Mouse (Mus musculus): Measurements from ENCODE around the gene Timp3. TPM values are rescaled to one million over a fixed set of nuclear protein-coding genes. Genes with fewer than 3 reads are reported as not detected.

Timp3 gene
- polyA plus RNA-seq, 1 experiment from 2014 or later = 51.2 TPM

DNA sequence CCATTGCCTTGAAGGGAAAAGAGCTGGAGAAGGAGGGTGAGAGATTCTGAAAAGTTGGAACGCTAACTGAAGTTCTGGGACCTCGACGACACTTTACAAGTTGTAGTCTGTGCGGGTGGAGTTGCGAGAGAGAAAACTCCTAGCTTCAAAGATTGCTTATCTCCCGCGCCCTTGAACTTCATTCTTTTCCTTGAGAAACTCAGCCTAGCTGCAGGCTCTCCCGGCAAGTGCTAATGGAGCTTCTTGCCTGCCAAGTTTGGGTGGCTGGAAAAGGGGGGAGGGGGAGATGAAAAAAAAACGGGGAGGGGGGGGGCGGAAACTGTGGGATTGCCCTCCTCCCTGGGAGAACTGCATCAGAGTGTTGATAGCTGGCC, 932 bp downstream of the Timp3 start:
- Histone ChIP-seq H3K9me3 (no peaks in the 10 kb centered on the region), H3K9ac (peak overlapping the region; percentile 77), H3K27me3 (peaks cover 35% of the 10 kb centered on the region), H3K36me3 (no peaks in the 10 kb centered on the region), H3K4me1 (replicated peaks) (peaks cover 42% of the 10 kb centered on the region), H3K27ac (replicated peaks) (peak overlapping the region; percentile 46; the same call in 1 of the 2 replicates), H3K4me2 (peak overlapping the region; percentile 85), H3K4me3 (peak overlapping the region; percentile 51)
- 3% methylated on average over 10 of the region's 10 CpGs for WGBS
- ATAC-seq (ENCODE audit: low read depth) = no peak

DNA sequence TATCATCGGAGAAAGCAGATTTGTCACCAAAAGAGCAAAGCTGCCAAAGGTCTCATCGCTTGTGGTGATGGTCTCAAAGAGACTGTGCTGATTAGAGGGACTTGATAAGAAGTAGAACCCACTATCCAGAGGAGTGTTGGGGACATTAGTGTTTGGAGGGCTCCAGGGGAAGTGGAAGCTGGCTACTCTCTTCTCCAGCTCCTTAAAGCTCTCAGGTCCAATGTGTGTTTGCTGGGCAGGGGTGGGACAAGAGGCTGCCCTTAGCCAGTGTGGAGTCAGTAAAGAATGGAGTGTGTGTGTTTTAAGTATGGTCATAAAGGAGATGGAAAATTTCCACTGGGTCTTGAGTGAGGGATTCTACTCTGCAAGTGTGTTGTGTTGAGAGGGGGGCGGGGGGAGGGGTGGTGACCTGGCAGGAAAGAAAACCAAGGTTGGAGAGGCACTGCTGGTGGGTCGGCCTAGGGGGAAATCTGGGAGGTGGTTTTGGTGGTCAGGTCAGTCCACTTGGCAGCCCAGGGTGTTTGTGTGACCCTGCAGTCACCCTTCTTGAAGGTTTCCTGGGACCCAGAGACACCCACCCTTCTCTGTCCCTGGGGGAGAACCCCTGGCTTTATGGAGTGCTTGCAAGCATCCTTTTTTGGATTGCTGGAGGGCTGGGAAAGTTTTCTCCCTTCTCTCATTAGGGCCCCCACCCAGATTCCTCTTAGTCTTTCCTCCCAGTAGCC, 1.6 kb downstream of the Timp3 start:
- Histone ChIP-seq H3K27me3 (peaks cover 35% of the 10 kb centered on the region), H3K9me3 (no peaks in the 10 kb centered on the region), H3K9ac (peak overlapping the region; percentile 77), H3K4me3 (peak overlapping the region; percentile 51), H3K27ac (replicated peaks) (peak overlapping the region; percentile 54; the same call in 1 of the 2 replicates), H3K36me3 (no peaks in the 10 kb centered on the region), H3K4me1 (replicated peaks) (peaks cover 39% of the 10 kb centered on the region), H3K4me2 (peak overlapping the region; percentile 85)
- WGBS = 18% methylated on average over 4 of the region's 4 CpGs
- no peak for ATAC-seq (ENCODE audit: low read depth)

DNA sequence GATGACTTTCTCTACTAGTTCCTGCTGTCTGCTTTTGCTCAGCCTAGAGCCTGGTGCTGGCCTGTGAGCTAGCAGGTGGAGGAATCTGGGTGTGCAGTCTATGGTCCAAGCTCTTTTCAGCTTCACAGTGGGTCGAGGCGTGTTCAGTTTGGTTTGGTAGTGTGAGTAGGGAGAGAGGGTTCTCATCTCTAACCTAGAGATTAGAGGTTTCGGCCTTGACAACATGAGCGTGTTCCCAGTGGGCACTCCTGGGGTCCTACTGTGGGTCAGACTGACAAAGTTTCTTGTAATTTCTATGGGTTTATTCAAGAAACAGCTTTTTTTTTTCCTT, 2.1 kb downstream of the Timp3 start:
- Histone ChIP-seq H3K9ac (peak overlapping the region; percentile 77), H3K36me3 (no peaks in the 10 kb centered on the region), H3K27me3 (peaks cover 32% of the 10 kb centered on the region), H3K4me3 (peak overlapping the region; percentile 51), H3K4me1 (replicated peaks) (peaks cover 39% of the 10 kb centered on the region), H3K4me2 (peak overlapping the region; percentile 85), H3K9me3 (no peaks in the 10 kb centered on the region), H3K27ac (replicated peaks) (peak overlapping the region; percentile 54)
- ATAC-seq (ENCODE audit: low read depth) = no peak; the same call in 1 of the 2 replicates
- 68% methylated on average over 4 of the region's 4 CpGs for WGBS

- 0 out of 2 replicates have a peak, but pooled peaks have one; percentile 17 for ATAC-seq (ENCODE audit: low read depth)
- 22% methylated on average over 8 of the region's 8 CpGs for WGBS
- peaks cover 39% of the 10 kb centered on the region for H3K4me1 ChIP-seq (replicated peaks)
- H3K36me3 ChIP-seq = no peaks in the 10 kb centered on the region
- peak overlapping the region; percentile 54; the same call in 1 of the 2 replicates for H3K27ac ChIP-seq (replicated peaks)
- peak overlapping the region; percentile 51 for H3K4me3 ChIP-seq
- H3K9ac ChIP-seq = peak overlapping the region; percentile 77
- H3K27me3 ChIP-seq = peaks cover 26% of the 10 kb centered on the region
- no peaks in the 10 kb centered on the region for H3K9me3 ChIP-seq
- peak overlapping the region; percentile 85 for H3K4me2 ChIP-seq
These were observed 2.8 kb downstream of the Timp3 start for GRCm38 (mm10) chr10:86302761-86303494.

DNA sequence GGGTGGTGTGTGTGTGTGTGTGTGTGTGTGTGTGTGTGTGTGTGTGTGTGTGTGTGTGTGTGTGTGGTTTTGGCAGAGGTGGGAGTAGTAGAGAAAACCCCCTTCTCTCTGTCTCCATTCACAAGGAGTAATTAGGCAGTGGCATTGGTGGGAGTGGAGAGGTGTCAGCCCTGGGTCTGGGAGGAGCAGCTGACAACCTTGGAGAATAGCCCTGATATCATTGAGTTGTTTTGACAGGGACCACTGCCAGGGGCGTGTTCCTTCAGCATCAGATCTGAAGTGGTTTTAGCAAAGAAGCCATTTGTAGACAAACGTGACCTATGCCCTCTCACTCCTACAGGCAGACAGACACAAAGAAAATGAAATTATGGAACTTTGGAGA, 3.3 kb downstream of the Timp3 start:
- 58% methylated on average over 2 of the region's 2 CpGs for WGBS
- Histone ChIP-seq H3K36me3 (no peaks in the 10 kb centered on the region), H3K4me3 (peak overlapping the region; percentile 51; the same call in 1 of the 2 replicates), H3K9ac (peak overlapping the region; percentile 45; the same call in 1 of the 2 replicates), H3K4me1 (replicated peaks) (peaks cover 39% of the 10 kb centered on the region), H3K4me2 (peak overlapping the region; percentile 85), H3K27ac (replicated peaks) (no peak overlapping the region), H3K9me3 (no peaks in the 10 kb centered on the region), H3K27me3 (peaks cover 24% of the 10 kb centered on the region)
- ATAC-seq (ENCODE audit: low read depth) = no peak

- WGBS = 4% methylated on average over 2 of the region's 2 CpGs
- Histone ChIP-seq H3K27ac (replicated peaks) (no peak overlapping the region), H3K4me1 (replicated peaks) (peaks cover 39% of the 10 kb centered on the region), H3K4me3 (no peak overlapping the region), H3K36me3 (no peaks in the 10 kb centered on the region), H3K9ac (no peak overlapping the region), H3K27me3 (peaks cover 17% of the 10 kb centered on the region), H3K4me2 (peak overlapping the region; percentile 85), H3K9me3 (no peaks in the 10 kb centered on the region)
- no peak for ATAC-seq (ENCODE audit: low read depth)
These were observed 4.4 kb downstream of the Timp3 start for GRCm38 (mm10) chr10:86304583-86304982.

DNA sequence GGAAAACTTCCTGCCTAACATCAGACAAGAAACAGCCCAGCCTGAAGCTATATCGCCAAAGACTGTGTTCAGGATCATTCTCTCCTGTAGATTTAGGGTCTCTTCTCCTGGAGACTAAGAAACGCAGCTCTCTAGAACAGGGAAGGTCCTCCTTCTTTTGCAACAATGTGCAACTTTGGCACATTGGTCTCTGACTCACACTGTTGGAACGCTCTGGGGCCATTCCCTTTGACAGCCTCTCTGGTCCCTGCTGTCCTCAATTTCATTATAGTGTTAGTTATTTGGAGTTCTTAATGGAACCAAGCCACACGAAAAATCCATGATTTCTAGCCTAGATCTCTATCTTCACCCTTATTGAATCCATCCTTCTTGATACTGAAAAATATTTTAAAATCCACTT, 7.1 kb downstream of the Timp3 start:
- H3K4me1 ChIP-seq (replicated peaks) = peaks cover 21% of the 10 kb centered on the region
- H3K9ac ChIP-seq = no peak overlapping the region
- H3K36me3 ChIP-seq = no peaks in the 10 kb centered on the region
- no peak overlapping the region for H3K27ac ChIP-seq (replicated peaks)
- peaks cover 1% of the 10 kb centered on the region for H3K27me3 ChIP-seq
- H3K4me3 ChIP-seq = no peak overlapping the region
- WGBS = 90% methylated on average over 4 of the region's 4 CpGs
- ATAC-seq (ENCODE audit: low read depth) = no peak
- H3K4me2 ChIP-seq = no peak overlapping the region
- no peaks in the 10 kb centered on the region for H3K9me3 ChIP-seq

DNA sequence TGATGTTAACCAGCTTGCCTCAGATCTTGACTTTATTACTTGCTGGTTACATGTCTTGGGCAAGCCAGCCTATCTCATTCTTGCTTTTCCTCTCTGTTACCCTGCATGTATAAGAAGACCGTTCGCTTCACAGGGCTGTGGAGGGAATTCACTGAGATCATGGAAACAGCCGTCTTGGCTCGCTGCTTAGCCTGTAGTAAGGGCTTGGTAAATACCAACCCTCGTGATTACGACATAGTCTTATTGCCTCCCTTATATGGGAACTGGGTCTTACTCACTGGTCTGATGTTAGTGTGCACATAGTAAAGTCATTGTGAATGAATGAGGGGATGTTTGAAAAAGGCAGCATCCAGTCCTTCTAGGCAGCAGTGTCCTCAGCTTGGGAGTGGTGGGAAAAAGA, 10.4 kb downstream of the Timp3 start:
- Histone ChIP-seq H3K9me3 (no peaks in the 10 kb centered on the region), H3K9ac (no peak overlapping the region), H3K4me1 (replicated peaks) (no peaks in the 10 kb centered on the region), H3K4me2 (no peak overlapping the region), H3K27me3 (no peaks in the 10 kb centered on the region), H3K36me3 (peaks cover 4% of the 10 kb centered on the region; the same call in 1 of the 2 replicates), H3K4me3 (no peak overlapping the region), H3K27ac (replicated peaks) (no peak overlapping the region)
- no peak for ATAC-seq (ENCODE audit: low read depth)
- WGBS = 50% methylated on average over 6 of the region's 6 CpGs

DNA sequence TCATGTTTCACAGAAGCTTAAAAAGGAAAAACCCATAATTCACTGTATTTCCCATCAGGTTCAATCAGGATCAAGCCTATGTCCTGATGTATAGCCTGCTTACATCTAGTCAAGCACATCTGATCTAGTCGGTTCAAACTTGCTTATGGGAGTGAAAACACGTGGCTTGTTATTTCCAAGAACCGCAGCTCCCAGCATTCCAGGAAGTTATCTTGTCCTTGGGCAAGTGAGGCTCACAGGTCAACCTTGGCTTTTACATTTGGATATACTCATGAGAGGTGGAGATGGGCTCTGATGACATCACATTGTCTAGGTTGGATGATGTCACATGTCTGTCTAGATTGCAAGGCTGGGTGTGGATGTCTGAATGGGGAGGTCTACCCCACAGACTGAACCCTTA, 12.8 kb downstream of the Timp3 start:
- no peaks in the 10 kb centered on the region for H3K27me3 ChIP-seq
- H3K36me3 ChIP-seq = peaks cover 4% of the 10 kb centered on the region; the same call in 1 of the 2 replicates
- WGBS = 95% methylated on average over 3 of the region's 3 CpGs
- H3K27ac ChIP-seq (replicated peaks) = no peak overlapping the region
- peaks cover 13% of the 10 kb centered on the region for H3K4me1 ChIP-seq (replicated peaks)
- no peak for ATAC-seq (ENCODE audit: low read depth)
- H3K4me2 ChIP-seq = no peak overlapping the region
- H3K4me3 ChIP-seq = no peak overlapping the region
- no peak overlapping the region for H3K9ac ChIP-seq
- no peaks in the 10 kb centered on the region for H3K9me3 ChIP-seq

- Histone ChIP-seq H3K4me2 (no peak overlapping the region), H3K4me3 (no peak overlapping the region), H3K4me1 (replicated peaks) (peaks cover 17% of the 10 kb centered on the region), H3K27ac (replicated peaks) (no peak overlapping the region), H3K9me3 (no peaks in the 10 kb centered on the region), H3K9ac (no peak overlapping the region), H3K36me3 (peaks cover 4% of the 10 kb centered on the region; the same call in 1 of the 2 replicates), H3K27me3 (no peaks in the 10 kb centered on the region)
- 86% methylated on average over 1 of the region's 1 CpGs for WGBS
- ATAC-seq (ENCODE audit: low read depth) = no peak
These were observed 13.3 kb downstream of the Timp3 start for GRCm38 (mm10) chr10:86313448-86313847.

- 59% methylated on average over 3 of the region's 3 CpGs for WGBS
- peaks cover 29% of the 10 kb centered on the region for H3K4me1 ChIP-seq (replicated peaks)
- H3K9me3 ChIP-seq = no peaks in the 10 kb centered on the region
- H3K36me3 ChIP-seq = peaks cover 4% of the 10 kb centered on the region; the same call in 1 of the 2 replicates
- no peak overlapping the region for H3K4me2 ChIP-seq
- no peaks in the 10 kb centered on the region for H3K27me3 ChIP-seq
- no peak overlapping the region for H3K4me3 ChIP-seq
- no peak for ATAC-seq (ENCODE audit: low read depth)
- no peak overlapping the region for H3K27ac ChIP-seq (replicated peaks)
- H3K9ac ChIP-seq = no peak overlapping the region
These were observed 15.3 kb downstream of the Timp3 start for GRCm38 (mm10) chr10:86315513-86315912.

GRCm38 (mm10) chr10:86317633-86318032, 17.5 kb downstream of the Timp3 start:
- ATAC-seq (ENCODE audit: low read depth) = peak; percentile 57; the same call in 1 of the 2 replicates
- peaks cover 29% of the 10 kb centered on the region for H3K4me1 ChIP-seq (replicated peaks)

More at GRCm38 (mm10) chr10:86317633-86318032, 17.5 kb downstream of the Timp3 start:
- no peak overlapping the region for H3K4me3 ChIP-seq
- H3K27ac ChIP-seq (replicated peaks) = no peak overlapping the region
- 52% methylated on average over 7 of the region's 7 CpGs for WGBS
- H3K4me2 ChIP-seq = no peak overlapping the region
- H3K36me3 ChIP-seq = peaks cover 4% of the 10 kb centered on the region; the same call in 1 of the 2 replicates
- no peaks in the 10 kb centered on the region for H3K27me3 ChIP-seq
- H3K9ac ChIP-seq = no peak overlapping the region
- no peaks in the 10 kb centered on the region for H3K9me3 ChIP-seq

Measured in neural tube, embryonic 13.5 days (tissue).